Mouse (Mus musculus) lung, adult 18-20 months (tissue): ENCODE data around the gene 6030408B16Rik.
A peak's percentile ranks its signal among the peaks of the same experiment; 100 is the strongest.
"Not testable (repeated sequence)": the region's sequence is repeated elsewhere in the genome, so short reads cannot be mapped to it uniquely, and the experiment has no call there.

Source experiments
- DNase-seq, 2 experiments: peaks; one replicate each; pipeline ENCODE4 v3.0.0; 2022; ENCODE audit warnings: mixed read lengths in 2 of 2

The 6030408B16Rik gene

DNA sequence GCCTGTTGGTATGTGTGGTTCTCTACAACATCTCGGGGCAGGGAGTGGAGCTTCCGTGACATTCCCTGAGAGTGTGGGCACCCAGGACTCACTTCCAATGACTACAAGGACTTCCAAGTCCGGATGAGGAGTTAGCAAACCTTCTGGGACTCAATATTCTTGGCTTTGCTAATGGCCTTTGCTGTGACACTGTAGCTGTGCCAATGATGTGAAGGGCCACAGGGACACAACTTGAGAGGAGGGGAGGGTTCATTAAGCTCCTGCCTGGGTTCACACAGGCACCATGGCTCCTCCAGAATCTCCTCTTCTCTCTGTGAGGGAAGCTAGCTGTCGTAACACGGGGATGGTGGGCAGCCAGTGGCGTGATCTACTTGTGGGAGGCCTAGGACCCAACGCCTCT is 29.6 kb downstream of the 6030408B16Rik start:
- DNase-seq: no peak

DNA sequence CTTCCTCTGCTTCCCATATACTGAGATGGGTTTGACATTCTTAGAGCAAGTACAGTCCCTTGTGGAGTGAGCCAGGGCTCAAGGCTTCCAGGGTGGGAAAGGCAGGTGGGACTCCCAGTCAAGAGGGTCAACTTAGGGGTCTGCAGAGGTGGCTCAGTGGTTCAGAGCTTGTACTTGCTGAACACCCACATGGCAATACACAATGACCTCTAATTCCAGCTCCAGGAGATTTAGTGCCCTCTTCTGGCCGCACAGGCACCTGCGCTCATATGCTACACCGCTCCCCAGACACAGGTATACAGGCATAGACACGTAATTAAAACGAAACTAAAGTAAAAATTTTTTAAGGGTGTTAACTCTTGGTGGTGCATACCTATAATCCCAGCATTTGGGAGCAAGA is 30.5 kb downstream of the 6030408B16Rik start:
- DNase-seq: no peak

DNA sequence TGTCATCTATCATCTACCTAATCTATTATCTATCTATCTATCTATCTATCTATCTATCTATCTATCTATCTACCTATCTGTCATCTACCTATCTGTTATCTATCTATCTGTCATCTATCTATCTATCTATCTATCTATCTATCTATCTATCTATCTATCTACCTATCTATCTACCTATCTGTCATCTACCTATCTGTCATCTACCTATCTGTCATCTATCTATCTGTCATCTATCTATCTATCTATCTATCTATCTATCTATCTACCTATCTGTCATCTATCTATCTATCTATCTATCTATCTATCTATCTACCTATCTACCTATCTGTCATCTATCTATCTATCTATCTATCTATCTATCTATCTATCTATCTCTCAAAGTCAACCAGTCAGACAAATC is 31.4 kb downstream of the 6030408B16Rik start:
- DNase-seq: not testable (repeated sequence)

DNA sequence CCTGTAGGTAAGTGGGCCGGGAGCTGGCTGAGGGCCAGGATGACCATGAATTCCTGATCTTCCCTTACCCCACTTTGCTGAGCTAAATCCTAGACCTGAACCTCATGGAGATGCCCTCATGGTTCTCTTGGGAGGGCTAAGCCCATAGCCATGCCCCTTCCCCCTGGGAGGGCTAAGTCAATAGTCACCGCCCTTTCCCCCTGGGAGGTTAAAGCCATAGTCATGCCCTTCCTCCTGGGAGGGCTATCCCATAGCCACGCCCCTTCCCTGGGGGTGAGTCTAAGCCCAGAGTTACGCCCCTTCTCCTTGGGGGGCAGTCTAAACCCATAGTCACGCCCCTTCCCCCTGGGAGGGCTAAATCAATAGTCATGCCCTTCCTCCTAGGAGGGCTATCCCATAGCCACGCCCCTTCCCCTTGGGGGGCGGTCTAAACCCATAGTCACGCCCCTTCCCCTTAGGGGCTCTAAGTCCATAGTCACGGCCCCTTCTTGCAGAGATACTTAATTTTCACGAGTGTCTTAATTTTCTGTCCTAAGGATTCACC is 33.1 kb downstream of the 6030408B16Rik start:
- no peak for DNase-seq

DNA sequence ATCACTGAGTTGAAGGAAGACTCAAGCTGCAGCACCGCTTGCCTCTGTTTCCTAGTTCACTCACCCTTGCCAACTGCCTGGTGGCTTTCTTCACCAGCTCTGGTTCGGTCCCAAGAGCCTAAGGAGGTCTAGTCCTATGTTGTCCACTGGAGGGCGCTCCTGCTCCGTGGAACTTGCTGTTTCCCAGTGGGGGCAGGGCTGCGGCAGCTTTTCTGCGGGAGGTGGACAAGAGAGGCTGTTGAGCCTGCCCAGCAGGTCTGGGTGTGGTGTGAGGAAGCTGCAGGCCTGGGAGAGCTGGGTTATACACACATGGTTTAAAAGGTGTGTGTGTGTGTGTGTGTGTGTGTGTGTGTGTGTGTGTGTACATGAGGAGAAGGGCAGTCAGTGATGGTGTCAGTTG is 34.3 kb downstream of the 6030408B16Rik start:
- peak; percentile 93 to 95 for DNase-seq

DNA sequence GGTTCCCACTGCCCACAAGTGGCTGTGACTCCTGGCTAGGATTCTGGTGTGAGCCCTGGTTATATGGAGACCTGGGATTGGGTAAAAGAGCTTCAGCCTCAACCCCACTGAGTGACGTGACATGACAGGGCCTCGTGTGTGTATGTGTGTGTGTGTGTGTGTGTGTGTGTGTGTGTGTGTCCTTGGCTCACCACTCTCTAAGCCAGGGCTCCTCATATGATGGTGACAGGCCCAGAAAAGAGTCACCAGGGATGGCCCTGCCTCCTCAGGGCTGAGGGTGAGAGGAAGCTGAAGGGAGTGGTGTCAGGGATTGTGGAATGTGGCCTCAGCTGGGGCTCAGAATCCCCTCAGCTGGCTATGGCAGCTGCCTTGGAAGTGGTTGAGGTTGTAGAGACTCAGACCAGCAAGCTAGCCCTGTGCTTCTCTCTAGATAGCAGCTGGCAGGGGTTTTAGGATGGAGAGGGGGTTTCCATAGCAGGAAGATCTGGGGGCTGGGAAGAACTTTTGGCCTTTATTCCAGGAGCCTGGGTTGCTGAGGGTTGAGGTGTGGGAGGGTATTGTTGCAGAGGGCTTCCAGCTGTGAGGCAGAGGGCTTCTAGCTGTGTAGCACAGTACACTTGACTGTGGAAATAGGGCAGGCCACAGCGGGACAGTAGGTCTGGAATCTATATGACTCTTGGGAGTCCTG is 36.0 kb downstream of the 6030408B16Rik start:
- DNase-seq: no peak

DNA sequence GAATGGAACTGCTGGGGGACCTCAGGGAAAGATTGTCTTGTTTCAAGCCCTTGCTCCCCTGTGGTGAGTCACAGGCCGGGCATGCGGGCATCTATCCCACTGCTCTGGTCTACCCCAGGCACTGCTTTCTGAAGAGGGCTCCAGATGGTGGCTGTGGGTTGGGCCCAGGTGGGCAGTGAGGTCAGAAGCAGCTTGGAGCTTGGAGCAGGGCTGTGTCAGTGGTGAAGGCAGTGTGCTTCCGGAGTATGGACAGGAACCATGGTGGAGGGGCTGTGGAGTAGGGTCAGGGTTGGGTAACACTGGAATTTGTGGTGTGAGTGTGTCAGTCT is 36.5 kb downstream of the 6030408B16Rik start:
- DNase-seq: no peak

DNA sequence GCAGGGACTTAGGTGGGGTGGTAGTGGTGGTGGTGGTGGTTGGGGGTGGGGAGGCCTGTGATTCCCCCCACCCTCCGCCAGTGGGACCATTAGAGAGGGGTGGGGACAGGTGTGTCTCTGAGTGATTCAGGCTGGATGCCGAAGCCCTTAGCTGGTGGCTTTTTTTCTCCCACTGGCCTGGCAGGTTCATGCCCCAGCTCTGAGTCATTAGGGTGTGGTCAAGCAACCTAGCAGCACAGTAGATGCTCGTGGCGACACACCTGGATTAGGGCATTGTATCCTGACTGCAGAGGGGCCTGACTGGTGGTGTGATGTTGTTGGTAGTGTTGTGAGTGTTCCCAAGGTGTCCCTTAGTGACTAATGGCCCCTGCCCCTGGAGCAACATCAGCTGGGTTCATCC is 38.1 kb downstream of the 6030408B16Rik start:
- DNase-seq: peak; percentile 83 to 90

DNA sequence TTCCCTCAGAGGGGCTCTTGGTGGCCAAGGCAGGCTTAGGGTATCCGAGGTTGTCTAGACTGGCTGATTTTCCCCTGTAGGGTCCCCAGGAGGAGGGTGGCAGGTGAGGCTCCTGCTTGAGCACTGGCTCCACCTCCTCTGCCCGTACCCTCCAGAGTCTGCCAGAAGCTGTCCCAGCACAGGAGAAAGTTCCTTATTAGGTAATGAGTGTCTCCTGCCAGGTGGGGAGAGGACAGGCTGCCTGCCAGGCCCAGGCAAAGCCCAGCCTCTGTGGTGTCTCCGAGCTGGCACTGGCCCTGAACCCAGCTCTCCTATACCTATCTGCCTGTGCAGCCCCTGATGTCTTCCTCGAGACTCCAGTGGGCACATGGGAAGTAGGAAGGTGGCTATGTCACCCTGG is 39.4 kb downstream of the 6030408B16Rik start:
- DNase-seq: peak; percentile 83 to 86

DNA sequence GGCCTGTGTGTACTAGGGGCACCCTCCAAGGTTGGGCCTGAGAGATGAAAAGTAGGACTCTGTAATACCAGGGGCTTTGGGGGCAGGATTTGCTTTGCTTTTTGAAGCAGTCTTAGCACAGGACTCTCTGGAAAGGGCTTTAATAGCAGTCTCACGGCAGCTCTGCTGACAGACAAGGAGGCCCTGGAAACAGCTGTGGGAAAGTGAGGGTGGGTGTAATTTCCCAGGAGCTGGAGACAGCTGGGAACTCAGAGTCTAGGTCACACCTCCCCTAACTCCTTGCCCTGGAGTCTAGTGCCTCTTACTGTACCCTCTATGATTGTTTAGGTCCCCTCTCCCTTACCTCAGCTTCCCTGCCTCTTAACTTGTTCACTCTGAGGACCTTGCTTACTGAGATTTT is 40.2 kb downstream of the 6030408B16Rik start:
- no peak for DNase-seq

DNA sequence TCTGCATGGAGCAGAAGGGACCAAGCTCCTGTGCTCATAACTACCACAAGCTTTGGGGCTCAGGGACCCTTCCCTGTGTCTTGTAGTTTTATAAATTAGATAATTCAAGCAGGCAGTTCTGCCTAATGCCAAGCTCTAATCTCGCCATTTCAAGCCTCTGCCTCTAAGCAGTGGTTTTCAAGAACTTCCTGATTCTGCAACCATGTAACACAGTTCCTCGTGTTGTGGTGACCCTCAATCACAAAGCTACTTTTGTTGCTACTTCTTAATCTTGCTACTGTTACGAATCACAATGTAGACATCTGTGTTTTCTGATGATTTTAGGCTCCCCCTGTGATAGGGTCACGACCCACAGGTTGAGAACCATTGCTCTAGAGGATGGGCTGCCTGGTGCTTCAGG is 40.6 kb downstream of the 6030408B16Rik start:
- DNase-seq: no peak

DNA sequence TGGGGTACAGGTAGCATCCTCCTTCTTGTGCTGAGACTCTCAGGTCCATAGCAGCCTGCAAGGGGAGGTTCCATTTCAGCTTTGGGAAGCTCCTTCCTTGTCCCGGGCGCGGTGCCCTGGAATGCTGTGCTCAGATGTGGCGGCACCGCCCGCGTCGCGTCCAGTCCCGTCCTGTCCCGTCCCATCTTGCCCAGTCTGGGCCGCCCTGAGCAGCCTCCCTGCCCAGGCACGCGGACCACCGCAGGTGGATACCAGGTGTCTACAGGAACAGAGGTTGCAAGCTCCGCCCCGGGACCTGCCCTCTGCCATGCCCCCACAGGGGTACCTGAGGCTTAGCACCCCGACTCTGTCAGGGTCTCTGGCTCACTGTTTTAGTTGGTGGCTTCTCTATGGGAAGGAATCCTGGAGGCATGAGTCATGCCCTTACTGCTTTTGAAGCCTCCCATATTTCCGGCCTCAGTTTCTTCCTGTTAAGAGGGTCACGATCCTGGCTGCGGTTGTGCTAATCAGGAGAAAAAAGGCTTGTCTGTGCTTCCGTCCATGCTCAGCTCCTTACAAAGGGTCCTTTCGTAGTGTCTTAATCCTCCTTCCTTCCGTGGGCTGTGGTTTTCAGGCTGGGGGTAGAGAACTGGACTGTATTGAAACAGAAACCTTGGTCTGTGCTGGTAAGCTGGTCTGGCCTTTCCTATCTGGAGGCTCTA is 43.6 kb downstream of the 6030408B16Rik start:
- DNase-seq: peak in 1 of 2 experiments; percentile 57

DNA sequence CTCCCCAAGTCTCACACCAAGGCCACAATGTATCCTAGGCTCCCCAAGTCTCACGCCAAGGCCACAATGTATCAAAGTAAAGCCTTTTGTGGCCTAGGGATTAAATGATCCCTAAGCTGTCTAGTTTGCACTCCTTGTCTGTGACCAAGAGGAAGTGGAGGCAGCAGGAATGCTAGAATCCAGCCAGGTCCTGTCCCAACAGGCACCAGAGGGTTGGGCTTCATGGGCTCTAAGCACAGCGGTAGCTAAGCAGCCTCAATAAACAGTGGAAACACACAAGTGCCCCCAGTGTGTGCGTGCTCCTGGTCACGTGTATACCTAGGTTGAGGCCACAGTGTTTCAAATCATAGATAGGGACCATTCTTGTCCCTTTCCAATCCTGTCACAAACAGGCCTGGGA is 45.3 kb downstream of the 6030408B16Rik start:
- DNase-seq: peak; percentile 82 to 88

DNA sequence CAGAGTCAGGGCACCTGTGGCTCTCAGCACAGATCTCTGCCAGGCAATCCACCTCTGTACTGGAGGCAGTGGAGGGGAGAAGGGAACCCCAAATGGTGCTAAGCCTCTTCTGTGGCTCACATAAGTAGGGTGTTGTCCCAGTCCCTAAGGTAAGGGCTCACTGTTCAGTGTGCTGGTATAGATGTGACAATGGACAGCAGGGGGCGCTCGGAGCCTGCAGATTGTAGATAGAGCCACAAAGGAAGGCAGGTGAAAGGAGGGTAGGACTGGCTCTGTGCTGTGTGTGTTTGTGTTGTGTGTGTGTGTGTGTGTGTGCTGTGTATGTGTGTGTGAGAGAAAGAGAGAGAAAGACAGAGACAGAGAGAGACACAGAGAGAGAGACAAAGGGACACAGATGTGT is 46.5 kb downstream of the 6030408B16Rik start:
- DNase-seq: peak; percentile 86 to 91

DNA sequence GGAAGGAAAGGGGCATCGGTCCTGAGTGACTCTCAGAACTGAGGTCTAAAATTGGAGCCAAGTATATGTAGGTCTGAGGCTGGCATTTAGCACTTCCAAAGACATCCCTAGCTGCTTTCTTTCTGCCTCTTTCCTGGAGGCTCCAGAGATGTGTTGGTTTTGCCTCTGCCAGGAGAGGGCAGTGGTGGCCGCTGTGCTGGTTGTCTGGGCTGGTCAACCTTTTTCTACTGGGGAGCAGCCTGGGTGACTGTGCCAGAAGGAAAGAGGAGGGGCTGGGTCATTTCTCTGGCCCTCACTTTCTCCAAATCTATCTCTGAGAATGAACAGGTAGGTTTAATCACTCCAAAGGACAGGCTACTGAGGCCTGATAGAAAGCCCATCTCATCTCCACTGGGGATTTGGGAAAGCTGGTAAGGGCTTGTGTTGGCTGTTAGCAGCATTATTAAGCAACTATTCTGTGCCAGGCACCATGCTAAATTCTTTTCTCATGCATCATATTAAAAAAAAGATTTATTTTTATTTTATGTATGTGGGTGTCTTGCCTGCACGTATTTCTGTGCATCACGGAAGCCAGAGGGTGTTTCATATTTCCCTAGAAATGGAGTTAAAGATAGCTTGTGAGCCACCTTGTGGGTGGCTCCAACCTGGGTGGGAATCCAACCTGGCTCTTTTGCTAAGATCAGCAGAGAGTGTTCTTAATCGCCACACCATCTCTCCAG is 48.9 kb downstream of the 6030408B16Rik start:
- peak; percentile 68 to 78 for DNase-seq
